Mouse (Mus musculus) layer of hippocampus, adult 8-10 months (tissue): ENCODE data around the gene Apex2. TPM values are rescaled to one million over a fixed set of nuclear protein-coding genes. Genes with fewer than 3 reads are reported as not detected.
"Not testable (repeated sequence)": the region's sequence is repeated elsewhere in the genome, so short reads cannot be mapped to it uniquely, and the experiment has no call there.

Source experiments
- DNase-seq, 2 experiments: peaks; one replicate each; pipeline ENCODE4 v3.0.0; 2022; ENCODE audit warnings: low spot score in 2 of 2
- microRNA-seq, 2 experiments: library from miRNA; unstranded; fragments of <30 nt; microRNA quantifications; one replicate each; pipeline ENCODE4 v1.2.0; 2022
- total RNA-seq, 4 experiments: library from RNA; stranded (reverse); gene quantifications; 2 replicates each; pipeline ENCODE4 v1.2.4; 2022

The Apex2 gene
- total RNA-seq, 4 experiments from 2014 or later, result 11.4 to 20.9 (median 15.7) TPM

GRCm38 (mm10) chrX:150508696-150509095, 81.0 kb downstream of the Apex2 start:
- DNase-seq, result no peak

- DNase-seq, result not testable (repeated sequence)
These were observed 101.9 kb downstream of the Apex2 start for GRCm38 (mm10) chrX:150487811-150488210.

- not testable (repeated sequence) for DNase-seq
These were observed 103.2 kb downstream of the Apex2 start for GRCm38 (mm10) chrX:150486314-150487030.

GRCm38 (mm10) chrX:150477854-150478780, 111.6 kb downstream of the Apex2 start:
- DNase-seq, result peak; percentile 82 to 96

- DNase-seq, result no peak
These were observed 118.3 kb downstream of the Apex2 start for GRCm38 (mm10) chrX:150471416-150471815.

Small RNA genes within 50 kb of the gene (microRNA-seq; reads per million reads assigned to microRNA genes)
- 0 reads per million in 2 experiments for gene Mir3620

Other genes starting within 250 kb of the Apex2 start
- gene Tmem29, start 130.7 kb downstream of the Apex2 start, total RNA-seq, result 10 to 100 TPM; 32.3 to 41.7 (median 37.5) TPM
- gene Alas2, start 42.5 kb downstream of the Apex2 start, total RNA-seq, result 1 to 10 TPM; 1.9 to 4.4 (median 3.7) TPM
- 1 to 10 TPM in 3 of 4 experiments, under 1 TPM in 1; 0.75 to 1.7 (median 1.4) TPM for gene Pfkfb1, start 1.6 kb downstream of the Apex2 start, total RNA-seq
- gene Tro, start 67.7 kb upstream of the Apex2 start, total RNA-seq, result 100 to 1,000 TPM; 150 to 178 (median 165) TPM
- 10 to 100 TPM; 49.8 to 60.6 (median 57.2) TPM for gene Maged2, start 224.5 kb upstream of the Apex2 start, total RNA-seq